Mouse (Mus musculus): ENCODE data around the gene Cytip. TPM values are rescaled to one million over a fixed set of nuclear protein-coding genes. Genes with fewer than 3 reads are reported as not detected.
"Not testable (repeated sequence)": the region's sequence is repeated elsewhere in the genome, so short reads cannot be mapped to it uniquely, and the experiment has no call there.

The Cytip gene
- total RNA-seq, 2 experiments from 2014 or later, result 0.20 TPM; not detected in 1

GRCm38 (mm10) chr2:58140531-58140930 lies 54.8 kb downstream of the Cytip start:
- Histone ChIP-seq H3K4me3 (no peak overlapping the region), H3K27ac (no peak overlapping the region)
- intact Hi-C loops (cut with DNase I), result no loop called here
- DNase-seq (ENCODE audit: extremely low spot score in 1 of 2, low spot score in 2 of 2), result no peak
- no peak for TF ChIP-seq CTCF (IDR thresholded peaks at IDR 0.05)

- DNase-seq (ENCODE audit: extremely low spot score in 1 of 2, low spot score in 2 of 2), result no peak
- no peak overlapping the region for H3K27ac ChIP-seq
- intact Hi-C loops (cut with DNase I), result no loop called here
- no peak for TF ChIP-seq CTCF (IDR thresholded peaks at IDR 0.05)
- no peak overlapping the region for H3K4me3 ChIP-seq
Observed at GRCm38 (mm10) chr2:58138611-58139010, 56.7 kb downstream of the Cytip start.

- no peak overlapping the region for H3K27ac ChIP-seq
- intact Hi-C loops (cut with DNase I), result no loop called here
- no peak overlapping the region for H3K4me3 ChIP-seq
- DNase-seq (ENCODE audit: extremely low spot score in 1 of 2, low spot score in 2 of 2), result no peak
- TF ChIP-seq CTCF (IDR thresholded peaks at IDR 0.05), result no peak
Observed at GRCm38 (mm10) chr2:58137676-58138075, 57.7 kb downstream of the Cytip start.

GRCm38 (mm10) chr2:58136526-58136925 lies 58.8 kb downstream of the Cytip start:
- H3K27ac ChIP-seq, result no peak overlapping the region
- no peak for TF ChIP-seq CTCF (IDR thresholded peaks at IDR 0.05)
- H3K4me3 ChIP-seq, result no peak overlapping the region
- no peak for DNase-seq (ENCODE audit: extremely low spot score in 1 of 2, low spot score in 2 of 2)
- intact Hi-C loops (cut with DNase I), result no loop called here

- no peak overlapping the region for H3K4me3 ChIP-seq
- TF ChIP-seq CTCF (IDR thresholded peaks at IDR 0.05), result no peak
- no peak for DNase-seq (ENCODE audit: extremely low spot score in 1 of 2, low spot score in 2 of 2)
- intact Hi-C loops (cut with DNase I), result no loop called here
- H3K27ac ChIP-seq, result no peak overlapping the region
Observed at GRCm38 (mm10) chr2:58135061-58135463, 60.3 kb downstream of the Cytip start.

GRCm38 (mm10) chr2:58132597-58132996 lies 62.7 kb downstream of the Cytip start:
- TF ChIP-seq CTCF (IDR thresholded peaks at IDR 0.05), result no peak
- no peak for DNase-seq (ENCODE audit: extremely low spot score in 1 of 2, low spot score in 2 of 2)
- intact Hi-C loops (cut with DNase I), result no loop called here
- H3K4me3 ChIP-seq, result no peak overlapping the region
- H3K27ac ChIP-seq, result no peak overlapping the region

GRCm38 (mm10) chr2:58129903-58130302 lies 65.4 kb downstream of the Cytip start:
- DNase-seq (ENCODE audit: extremely low spot score in 1 of 2, low spot score in 2 of 2), result no peak
- intact Hi-C loops (cut with DNase I), result no loop called here
- no peak overlapping the region for H3K4me3 ChIP-seq
- TF ChIP-seq CTCF (IDR thresholded peaks at IDR 0.05), result no peak
- no peak overlapping the region for H3K27ac ChIP-seq

GRCm38 (mm10) chr2:58111105-58111504 lies 84.2 kb downstream of the Cytip start:
- TF ChIP-seq CTCF (IDR thresholded peaks at IDR 0.05), result no peak
- DNase-seq (ENCODE audit: extremely low spot score in 1 of 2, low spot score in 2 of 2), result no peak
- Histone ChIP-seq H3K27ac (no peak overlapping the region), H3K4me3 (no peak overlapping the region)
- intact Hi-C loops (cut with DNase I), result no loop called here

- intact Hi-C loops (cut with DNase I), result not testable (repeated sequence)
Observed at GRCm38 (mm10) chr2:58107887-58108286, 87.4 kb downstream of the Cytip start.

GRCm38 (mm10) chr2:58107046-58107445 lies 88.3 kb downstream of the Cytip start:
- DNase-seq (ENCODE audit: extremely low spot score in 1 of 2, low spot score in 2 of 2), result no peak
- Histone ChIP-seq H3K27ac (no peak overlapping the region), H3K4me3 (no peak overlapping the region)
- TF ChIP-seq CTCF (IDR thresholded peaks at IDR 0.05), result no peak
- intact Hi-C loops (cut with DNase I), result no loop called here

More at GRCm38 (mm10) chr2:58107887-58108286, 87.4 kb downstream of the Cytip start:
- not testable (repeated sequence) for DNase-seq (ENCODE audit: extremely low spot score in 1 of 2, low spot score in 2 of 2); H3K27ac ChIP-seq; H3K4me3 ChIP-seq

GRCm38 (mm10) chr2:58094818-58095217 lies 100.5 kb downstream of the Cytip start:
- H3K27ac ChIP-seq, result no peak overlapping the region
- TF ChIP-seq CTCF (IDR thresholded peaks at IDR 0.05), result no peak
- no peak overlapping the region for H3K4me3 ChIP-seq
- intact Hi-C loops (cut with DNase I), result no loop called here
- no peak for DNase-seq (ENCODE audit: extremely low spot score in 1 of 2, low spot score in 2 of 2)

GRCm38 (mm10) chr2:58086420-58086819 lies 108.9 kb downstream of the Cytip start:
- no peak overlapping the region for H3K4me3 ChIP-seq
- no peak overlapping the region for H3K27ac ChIP-seq
- intact Hi-C loops (cut with DNase I), result no loop called here
- no peak for TF ChIP-seq CTCF (IDR thresholded peaks at IDR 0.05)
- no peak for DNase-seq (ENCODE audit: extremely low spot score in 1 of 2, low spot score in 2 of 2)

- intact Hi-C loops (cut with DNase I), result no loop called here
- TF ChIP-seq CTCF (IDR thresholded peaks at IDR 0.05), result no peak
- Histone ChIP-seq H3K4me3 (no peak overlapping the region), H3K27ac (no peak overlapping the region)
- no peak for DNase-seq (ENCODE audit: extremely low spot score in 1 of 2, low spot score in 2 of 2)
Observed at GRCm38 (mm10) chr2:58079849-58080248, 115.5 kb downstream of the Cytip start.

Other genes with a start within 250 kb of the Cytip start
- gene Galnt5, start 197.6 kb downstream of the Cytip start, total RNA-seq (2021), result not detected
- 10 to 100 TPM; 15.0 to 16.0 TPM for gene Ermn, start 142.7 kb downstream of the Cytip start, total RNA-seq (2021)
- gene Acvr1c, start 162.4 kb upstream of the Cytip start, total RNA-seq (2021), result 10 to 100 TPM; 26.5 to 26.7 TPM

Data from left cerebral cortex, adult 2 months (tissue).